Mouse (Mus musculus) testis, adult 2 months (tissue): ENCODE results near the gene Fam173a.

ENCODE experiments used
- CTCF ChIP-seq: fragments of 200-500 bp; IDR thresholded peaks from 2 replicates; pipeline ENCODE4 v1.5.1; 2012; ENCODE audit warnings: low read depth, mild to moderate bottlenecking, inconsistent platforms, low read length, moderate library complexity; ENCODE audit not compliant: control insufficient read depth, insufficient read depth, insufficient replicate concordance
- POLR2A ChIP-seq: fragments of 200-500 bp; IDR thresholded peaks from 2 replicates; pipeline ENCODE4 v1.6.1; 2012; ENCODE audit warnings: low read depth, mild to moderate bottlenecking, inconsistent platforms, low read length, moderate library complexity; ENCODE audit not compliant: control insufficient read depth

DNA sequence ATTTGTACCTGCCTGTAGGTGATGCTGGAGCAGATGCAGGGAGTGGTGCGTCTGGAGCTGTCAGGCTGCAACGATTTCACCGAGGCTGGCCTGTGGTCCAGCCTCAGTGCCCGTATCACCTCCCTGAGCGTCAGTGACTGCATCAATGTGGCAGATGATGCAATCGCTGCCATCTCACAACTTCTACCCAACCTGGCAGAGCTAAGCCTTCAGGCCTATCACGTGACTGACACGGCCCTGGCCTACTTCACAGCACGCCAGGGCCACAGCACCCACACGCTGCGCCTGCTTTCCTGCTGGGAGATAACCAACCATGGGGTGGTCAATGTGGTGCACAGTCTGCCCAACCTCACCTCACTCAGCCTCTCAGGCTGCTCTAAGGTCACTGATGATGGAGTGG, 25.0 kb upstream of the Fam173a start:
- no peak for TF ChIP-seq POLR2A
- no peak for TF ChIP-seq CTCF
